Mouse (Mus musculus): ENCODE measurements around the gene Hist1h2bf.
"Not testable (repeated sequence)": the region's sequence is repeated elsewhere in the genome, so short reads cannot be mapped to it uniquely, and the experiment has no call there.

DNA sequence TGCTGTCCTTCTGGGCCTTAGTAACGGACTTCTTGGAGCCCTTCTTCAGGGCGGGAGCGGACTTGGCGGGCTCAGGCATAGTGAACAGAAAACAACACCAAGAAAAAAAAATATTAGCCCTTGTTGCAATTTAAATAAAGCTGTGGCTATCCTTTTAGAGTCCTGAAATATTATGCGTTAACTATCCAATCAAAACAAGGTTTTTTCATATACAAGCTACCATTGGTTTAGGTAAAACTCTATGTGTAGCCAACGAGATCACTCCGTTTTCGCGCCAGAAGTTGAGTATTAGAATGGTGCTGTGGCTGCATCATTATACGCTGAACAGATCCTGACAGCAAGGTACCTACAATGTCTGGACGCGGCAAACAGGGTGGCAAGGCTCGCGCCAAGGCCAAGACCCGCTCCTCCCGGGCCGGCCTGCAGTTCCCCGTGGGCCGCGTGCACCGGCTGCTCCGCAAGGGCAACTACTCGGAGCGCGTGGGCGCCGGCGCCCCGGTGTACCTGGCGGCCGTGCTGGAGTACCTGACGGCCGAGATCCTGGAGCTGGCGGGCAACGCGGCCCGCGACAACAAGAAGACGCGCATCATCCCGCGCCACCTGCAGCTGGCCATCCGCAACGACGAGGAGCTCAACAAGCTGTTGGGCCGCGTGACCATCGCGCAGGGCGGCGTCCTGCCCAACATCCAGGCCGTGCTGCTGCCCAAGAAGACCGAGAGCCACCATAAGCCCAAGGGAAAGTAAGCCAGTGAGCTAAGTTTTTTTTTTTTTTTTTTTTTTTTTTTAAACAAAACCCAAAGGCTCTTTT, 40.2 kb downstream of the Hist1h2bf start, which contains the start of gene Hist1h2af:
- TF ChIP-seq CTCF (IDR thresholded peaks at IDR 0.05; ENCODE audit: low read depth, low read length); POLR2A (IDR thresholded peaks at IDR 0.05; ENCODE audit: insufficient read depth, low read length): not testable (repeated sequence)
